Mouse (Mus musculus) heart, embryonic 14.5 days (tissue): ENCODE results near the gene Ggt5. TPM values are rescaled to one million over a fixed set of nuclear protein-coding genes. Genes with fewer than 3 reads are reported as not detected.
A peak's percentile ranks its signal among the peaks of the same experiment; 100 is the strongest.

Experiments
- ATAC-seq: fragments of 200-750 bp; cut with Nextera tagmentation; 2 replicates; pipeline ENCODE4 v1.8.0; 2017; ENCODE audit warnings: low read depth, moderate TSS enrichment; ENCODE audit not compliant: insufficient number of reproducible peaks, insufficient read depth, low FRiP score
- H3K27ac ChIP-seq, 2 experiments: fragments of 200-500 bp in 1 of 2; fragments of 300-500 bp in 1 of 2; sonication (generic) in 1 of 2; replicated peaks in 1 of 2; 2 replicates each; pipeline ENCODE4 v1.5.1; 2012 to 2014; ENCODE audit warnings: low read depth in 2 of 2, low read length in 2 of 2, control low read depth in 1 of 2, mild to moderate bottlenecking in 1 of 2, mixed read lengths in 1 of 2; ENCODE audit not compliant: control insufficient read depth in 1 of 2, insufficient read depth in 1 of 2
- H3K27me3 ChIP-seq: fragments of 300-500 bp; sonication (generic); 2 replicates; pipeline ENCODE4 v1.6.1; 2014; ENCODE audit warnings: mild to moderate bottlenecking, low read length, control low read depth; ENCODE audit not compliant: control insufficient read depth, insufficient read depth
- H3K36me3 ChIP-seq: fragments of 300-500 bp; sonication (generic); 2 replicates; pipeline ENCODE4 v1.6.1; 2014; ENCODE audit warnings: mild to moderate bottlenecking, control low read depth, low read length, mixed read lengths; ENCODE audit not compliant: control insufficient read depth, insufficient read depth
- H3K4me1 ChIP-seq, 2 experiments: fragments of 200-500 bp in 1 of 2; fragments of 300-500 bp in 1 of 2; sonication (generic) in 1 of 2; 2 replicates each; pipeline ENCODE4 v1.6.1; 2012 to 2014; ENCODE audit warnings: low read length in 2 of 2, control low read depth in 1 of 2, mixed read lengths in 1 of 2; ENCODE audit not compliant: control insufficient read depth in 2 of 2, insufficient read depth in 2 of 2
- H3K4me2 ChIP-seq: fragments of 300-500 bp; sonication (generic); 2 replicates; pipeline ENCODE4 v1.6.1; 2014; ENCODE audit warnings: mild to moderate bottlenecking, low read length
- H3K4me3 ChIP-seq, 2 experiments: fragments of 200-500 bp in 1 of 2; fragments of 300-500 bp in 1 of 2; sonication (generic) in 1 of 2; 2 replicates each; pipeline ENCODE4 v1.5.1; 2012 to 2014; ENCODE audit warnings: low read length in 2 of 2, mild to moderate bottlenecking in 2 of 2, control low read depth in 1 of 2, low read depth in 1 of 2, moderate library complexity in 1 of 2; ENCODE audit not compliant: control insufficient read depth in 1 of 2, insufficient read depth in 1 of 2
- H3K9ac ChIP-seq: fragments of 300-500 bp; sonication (generic); 2 replicates; pipeline ENCODE4 v1.6.1; 2014; ENCODE audit warnings: mild to moderate bottlenecking, low read length
- H3K9me3 ChIP-seq: fragments of 300-500 bp; sonication (generic); 2 replicates; pipeline ENCODE4 v1.6.1; 2016; ENCODE audit warnings: low read length, control low read depth; ENCODE audit not compliant: control insufficient read depth
- WGBS: fragments of 180-500 bp; shearing (Covaris S2); extraction: QIAGEN DNeasy Blood & Tissue Kit; methylation state at CpG from one replicate; pipeline ENCODE4 v1.1.7; 2014; 5-methylcytosine and 5-hydroxymethylcytosine counted together
- polyA plus RNA-seq: library from polyadenylated mRNA; unstranded; fragments of >200 nt; fragmentation: Nextera tagmentation; extraction: Ambion mirVana; gene quantifications from 2 replicates; pipeline ENCODE4 v1.2.1, GENCODE M21; 2014

Ggt5 gene
- polyA plus RNA-seq, 1 experiment from 2014 or later = 7.6 TPM

DNA sequence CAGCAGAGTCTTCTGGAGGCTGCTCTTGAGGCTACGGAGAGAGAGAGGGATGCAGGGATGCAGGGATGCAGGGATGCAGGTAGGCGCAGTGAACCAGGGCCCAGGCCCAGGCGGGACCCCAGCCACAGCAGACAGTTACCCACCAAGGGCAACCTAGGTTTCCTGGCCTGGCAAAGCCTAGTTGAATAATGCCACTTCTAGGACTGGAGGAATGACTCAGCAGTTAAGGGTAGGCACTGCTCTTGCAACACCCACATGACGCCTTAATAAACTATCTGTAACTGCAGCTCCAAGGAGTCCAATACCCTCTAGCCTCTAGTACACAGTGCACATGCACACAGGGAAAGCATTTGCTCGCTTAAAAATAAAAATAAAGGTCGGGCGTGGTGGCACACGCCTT, 35.0 kb upstream of the Ggt5 start:
- H3K9me3 ChIP-seq = no peaks in the 10 kb centered on the region
- H3K4me1 ChIP-seq = peaks cover 12 to 22% of the 10 kb centered on the region in 2 experiments
- no peak overlapping the region for H3K4me2 ChIP-seq
- H3K27me3 ChIP-seq = peaks cover 3% of the 10 kb centered on the region
- no peaks in the 10 kb centered on the region for H3K36me3 ChIP-seq
- no peak overlapping the region for H3K27ac ChIP-seq
- no peak for ATAC-seq
- WGBS = 85% methylated on average over 8 of the region's 8 CpGs
- no peak overlapping the region for H3K9ac ChIP-seq
- H3K4me3 ChIP-seq = no peak overlapping the region

DNA sequence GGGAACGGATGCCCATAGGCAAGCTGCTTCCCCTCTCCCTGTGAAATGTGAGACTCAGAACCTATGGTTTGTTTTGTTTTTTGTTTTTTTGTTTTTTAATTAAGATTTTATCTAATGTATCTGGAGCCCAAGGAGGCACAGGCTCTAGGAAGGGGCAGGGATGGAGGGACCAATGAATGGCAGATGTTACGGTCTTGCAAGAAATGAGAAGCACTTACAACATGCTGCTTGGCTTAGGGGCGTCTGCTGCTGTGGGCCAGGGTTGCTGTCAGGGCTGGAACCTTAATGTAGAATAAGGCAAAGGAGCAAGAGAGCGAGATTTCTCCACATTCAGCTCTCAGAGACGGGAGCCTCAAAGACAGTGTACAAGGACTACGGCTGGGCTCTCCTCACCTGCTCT, 33.6 kb upstream of the Ggt5 start:
- 60% methylated on average over 6 of the region's 6 CpGs for WGBS
- no peak for ATAC-seq

DNA sequence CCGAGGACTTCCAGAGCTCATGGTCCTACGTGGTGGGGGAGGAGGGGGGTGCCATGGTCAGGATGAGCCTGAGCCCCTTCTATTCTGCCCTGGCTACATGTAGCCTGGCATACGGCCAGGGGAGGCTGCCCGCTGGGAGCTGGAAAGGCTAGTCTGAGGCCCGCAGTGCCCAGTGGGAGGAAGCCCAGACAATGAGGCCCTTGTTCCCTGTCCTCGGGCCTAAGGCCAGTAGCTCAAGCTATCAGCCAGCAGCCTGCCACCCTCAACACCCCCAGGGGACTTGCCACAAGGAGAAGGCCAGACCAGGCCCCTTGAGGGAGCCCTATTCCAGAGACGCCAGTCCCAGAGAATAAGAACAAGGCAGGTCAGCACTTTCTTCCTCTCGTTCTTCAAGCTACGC, 33.1 kb upstream of the Ggt5 start:
- Histone ChIP-seq H3K9ac (0 out of 2 replicates have a peak overlapping the region, but pooled peaks have one; percentile 34), H3K9me3 (no peaks in the 10 kb centered on the region), H3K27ac (0 out of 4 replicates have a peak overlapping the region, but pooled peaks of 1 of the 2 experiments have one; percentile 37), H3K4me2 (peak overlapping the region; percentile 7; the same call in 1 of the 2 replicates), H3K36me3 (no peaks in the 10 kb centered on the region), H3K4me3 (no peak overlapping the region), H3K27me3 (peaks cover 21% of the 10 kb centered on the region), H3K4me1 (peaks cover 15 to 34% of the 10 kb centered on the region in 2 experiments)
- peak; percentile 29 for ATAC-seq
- WGBS = 35% methylated on average over 9 of the region's 9 CpGs

More for the DNA sequence above, 33.6 kb upstream of the Ggt5 start:
- H3K36me3 ChIP-seq = no peaks in the 10 kb centered on the region
- H3K4me3 ChIP-seq = no peak overlapping the region
- no peak overlapping the region for H3K4me2 ChIP-seq
- peaks cover 15 to 33% of the 10 kb centered on the region in 2 experiments for H3K4me1 ChIP-seq
- no peaks in the 10 kb centered on the region for H3K9me3 ChIP-seq
- H3K27ac ChIP-seq = 0 out of 4 replicates have a peak overlapping the region, but pooled peaks of 1 of the 2 experiments have one; percentile 37
- peaks cover 16% of the 10 kb centered on the region for H3K27me3 ChIP-seq
- H3K9ac ChIP-seq = no peak overlapping the region

DNA sequence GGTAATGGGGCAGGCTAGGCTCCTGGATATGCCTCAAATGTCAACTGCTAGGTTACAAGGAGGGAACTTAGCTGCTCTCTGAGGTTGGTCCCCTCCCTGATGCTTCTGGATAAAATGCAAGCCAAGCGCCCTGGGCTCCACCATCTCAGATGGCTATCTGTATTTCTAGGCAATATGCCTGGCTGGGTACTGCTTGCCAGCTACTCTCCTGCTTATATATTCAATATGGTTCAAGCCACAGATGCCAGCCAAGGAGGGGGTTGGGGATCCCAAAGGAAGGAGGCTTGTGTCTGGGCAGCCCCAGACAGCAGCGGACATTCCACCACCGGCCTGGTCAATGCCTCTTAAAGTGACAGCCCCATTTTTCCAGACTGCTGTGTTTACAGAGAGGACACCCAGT, 30.6 kb upstream of the Ggt5 start:
- ATAC-seq = no peak
- WGBS = 23% methylated on average over 3 of the region's 3 CpGs
- no peak overlapping the region for H3K9ac ChIP-seq
- H3K27ac ChIP-seq = no peak overlapping the region
- no peak overlapping the region for H3K4me3 ChIP-seq
- H3K27me3 ChIP-seq = peaks cover 38% of the 10 kb centered on the region
- no peaks in the 10 kb centered on the region for H3K36me3 ChIP-seq
- H3K4me1 ChIP-seq = peaks cover 15 to 34% of the 10 kb centered on the region in 2 experiments
- H3K9me3 ChIP-seq = no peaks in the 10 kb centered on the region
- H3K4me2 ChIP-seq = no peak overlapping the region

DNA sequence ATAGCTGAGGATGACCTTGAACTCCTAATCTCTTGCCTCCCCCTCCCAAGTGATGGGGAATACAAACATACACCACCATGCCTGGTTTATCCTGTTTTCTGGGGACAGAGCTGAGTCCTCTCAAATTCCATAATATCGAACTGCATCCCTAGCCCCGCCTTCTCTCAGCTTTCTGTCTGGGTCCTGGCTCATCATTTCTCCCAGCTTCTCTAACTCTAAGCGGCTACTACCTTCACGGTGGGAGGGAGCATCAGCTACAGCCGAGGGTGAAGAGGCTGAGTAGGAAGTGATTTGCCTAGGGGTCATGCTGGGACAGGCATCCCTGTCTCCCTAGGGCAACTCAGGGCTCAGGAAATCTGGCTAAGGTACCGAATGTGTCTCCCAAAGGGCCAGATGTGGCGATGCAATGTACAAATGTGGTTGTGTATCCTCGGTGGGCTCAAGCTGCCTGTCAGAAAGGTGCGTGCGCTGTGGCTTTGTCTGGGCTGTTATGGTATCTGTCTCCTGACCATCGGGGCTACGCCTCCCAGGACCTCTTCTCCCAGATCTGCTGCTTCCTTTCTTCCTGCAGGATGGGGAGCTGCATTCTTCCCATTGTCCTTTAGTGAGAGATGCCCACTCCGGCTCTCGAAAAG, 30.0 kb upstream of the Ggt5 start:
- H3K4me1 ChIP-seq = peaks cover 15 to 34% of the 10 kb centered on the region in 2 experiments
- no peaks in the 10 kb centered on the region for H3K9me3 ChIP-seq
- WGBS = 6% methylated on average over 14 of the region's 14 CpGs
- H3K4me2 ChIP-seq = peak overlapping the region; percentile 99
- peak overlapping the region; percentile 72 for H3K9ac ChIP-seq
- no peak for ATAC-seq
- no peak overlapping the region for H3K27ac ChIP-seq
- H3K4me3 ChIP-seq = peak overlapping the region; percentile 58 to 63
- H3K36me3 ChIP-seq = no peaks in the 10 kb centered on the region
- peaks cover 43% of the 10 kb centered on the region for H3K27me3 ChIP-seq

GRCm38 (mm10) chr10:75559676-75560548, 29.2 kb upstream of the Ggt5 start, which contains the start of gene Lrrc75b:
Gene Lrrc75b (minus strand): TSS chr10:75560330.
- peak within 1 kb of the TSS; percentile 99 for H3K4me2 ChIP-seq
- 1% methylated on average over 74 of the region's 75 CpGs for WGBS
- peak within 1 kb of the TSS; percentile 72 for H3K9ac ChIP-seq
- no peaks in the 10 kb centered on the region for H3K36me3 ChIP-seq
- peaks cover 15 to 34% of the 10 kb centered on the region in 2 experiments for H3K4me1 ChIP-seq
- no peak within 1 kb of the TSS for H3K27ac ChIP-seq
- peaks cover 47% of the 10 kb centered on the region for H3K27me3 ChIP-seq
- H3K4me3 ChIP-seq = peak within 1 kb of the TSS; percentile 58 to 63
- 0 out of 2 replicates have a peak, but pooled peaks have one; percentile 25 for ATAC-seq
- no peaks in the 10 kb centered on the region for H3K9me3 ChIP-seq

GRCm38 (mm10) chr10:75560549-75560899, 28.6 kb upstream of the Ggt5 start:
- Histone ChIP-seq H3K36me3 (no peaks in the 10 kb centered on the region), H3K9ac (peak overlapping the region; percentile 72; the same call in 1 of the 2 replicates), H3K4me1 (peaks cover 15 to 32% of the 10 kb centered on the region in 2 experiments), H3K9me3 (no peaks in the 10 kb centered on the region), H3K27me3 (peaks cover 47% of the 10 kb centered on the region), H3K4me3 (peak overlapping the region; percentile 58 to 63; a peak in 3 of 4 replicates), H3K27ac (no peak overlapping the region), H3K4me2 (peak overlapping the region; percentile 99)
- WGBS = 19% methylated on average over 6 of the region's 6 CpGs
- ATAC-seq = no peak
